Mouse (Mus musculus) liver, embryonic 14.5 days (tissue): Measurements from ENCODE around the gene Cbl.

Experiments used
- CTCF ChIP-seq: IDR thresholded peaks from 2 replicates; pipeline ENCODE4 v1.5.1; 2016; ENCODE audit warnings: antibody characterized with exemption, low read depth, control low read depth
- EP300 ChIP-seq: IDR thresholded peaks from 2 replicates; pipeline ENCODE4 v1.6.1; 2016; ENCODE audit warnings: antibody characterized with exemption, low read depth

DNA sequence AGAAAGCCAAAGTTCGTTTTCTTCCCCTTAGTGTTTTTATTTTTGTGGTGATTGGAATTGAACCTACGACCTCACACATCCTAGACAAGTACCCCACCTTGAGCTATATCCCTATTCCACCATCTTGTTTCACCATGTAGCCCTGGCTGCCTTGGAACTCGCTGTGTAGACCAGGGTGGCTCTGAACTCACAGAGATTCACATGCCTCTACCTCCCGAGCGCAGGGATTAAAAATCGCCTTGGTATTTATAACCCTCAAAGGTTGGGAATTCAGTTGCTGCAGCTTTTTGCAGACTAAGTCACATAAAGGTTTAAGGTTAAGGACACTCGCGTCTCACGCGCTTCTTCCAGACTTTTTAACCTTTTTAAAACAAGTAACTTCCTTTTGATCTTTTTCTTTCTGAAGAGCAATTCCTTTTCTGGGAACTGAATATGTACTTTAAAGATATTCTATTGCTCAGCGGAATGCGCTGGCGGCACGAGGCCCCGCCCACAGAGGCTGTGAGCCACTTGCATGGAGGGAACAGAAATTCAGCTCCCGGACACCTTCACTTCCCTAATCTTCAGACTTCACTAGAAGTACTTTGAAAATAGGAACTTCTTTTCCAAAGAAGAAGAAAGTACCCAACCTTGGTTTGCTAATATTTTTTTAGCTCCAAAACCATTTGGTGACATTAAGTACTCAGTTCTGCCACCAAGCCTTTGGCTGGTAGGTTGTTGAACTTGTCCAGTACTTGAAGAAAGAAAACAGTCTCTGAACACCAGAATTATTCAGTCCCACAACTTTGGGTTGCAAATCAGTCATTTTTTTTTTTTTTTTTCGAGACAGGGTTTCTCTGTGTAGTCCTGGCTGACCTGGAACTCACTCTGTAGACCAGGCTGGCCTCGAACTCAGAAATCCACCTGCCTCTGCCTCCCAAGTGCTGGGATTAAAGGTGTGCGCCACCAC lies 904 bp upstream of the Cbl start:
- TF ChIP-seq CTCF (no peak), EP300 (no peak)
